Mouse (Mus musculus) lung, postnatal 0 days (tissue): ENCODE results near the gene Ube3b.

ENCODE experiments used
- CTCF ChIP-seq: IDR thresholded peaks from 2 replicates; pipeline ENCODE4 v1.5.1; 2016; ENCODE audit warnings: antibody characterized with exemption, mild to moderate bottlenecking
- EP300 ChIP-seq: IDR thresholded peaks from 2 replicates; pipeline ENCODE4 v1.6.1; 2016; ENCODE audit warnings: antibody characterized with exemption, mild to moderate bottlenecking, control low read depth

DNA sequence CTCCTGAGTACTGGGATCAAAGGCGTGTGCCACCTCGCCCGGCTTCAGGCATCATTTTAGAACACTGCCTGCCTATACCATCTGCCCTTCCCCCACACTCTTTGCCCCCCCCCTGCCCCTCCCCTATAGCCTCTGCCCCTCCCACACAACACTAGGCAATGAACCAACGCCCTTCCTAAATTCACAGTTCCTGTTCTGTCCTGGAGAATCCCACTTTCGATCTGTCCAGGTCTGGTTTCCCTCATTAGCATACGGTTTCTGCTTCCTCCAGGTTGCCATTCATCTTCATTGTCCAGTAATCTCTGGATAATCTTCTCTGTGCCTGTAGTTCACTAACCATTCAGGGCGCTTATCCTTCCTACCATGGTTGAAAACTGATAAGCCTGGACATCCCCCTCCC is 36.8 kb upstream of the Ube3b start:
- TF ChIP-seq CTCF = no peak
- TF ChIP-seq EP300 = no peak
